Mouse (Mus musculus) G1E (cell line): Measurements from ENCODE around the gene Lnx2. TPM values are rescaled to one million over a fixed set of nuclear protein-coding genes. Genes with fewer than 3 reads are reported as not detected.

ENCODE experiments used
- ATAC-seq: 2 replicates; pipeline ENCODE4 v1.8.0; 2016; ENCODE audit warnings: mild to moderate bottlenecking; ENCODE audit not compliant: insufficient number of reproducible peaks, poor library complexity, low FRiP score, severe bottlenecking; ENCODE audit errors: extremely low read depth
- DNase-seq: peaks from one replicate; pipeline ENCODE4 v3.0.0; 2012; ENCODE audit warnings: low spot score
- H3K27me3 ChIP-seq: 2 replicates; pipeline ENCODE4 v1.6.1; 2012; ENCODE audit warnings: mild to moderate bottlenecking, low read length, inconsistent platforms; ENCODE audit not compliant: insufficient read depth
- H3K36me3 ChIP-seq: replicated peaks from 2 replicates; pipeline ENCODE3; 2012; ENCODE audit warnings: mild to moderate bottlenecking, inconsistent platforms
- H3K4me1 ChIP-seq: 2 replicates; pipeline ENCODE4 v1.6.1; 2012; ENCODE audit warnings: low read depth, low read length, inconsistent platforms, mixed read lengths; ENCODE audit not compliant: insufficient read depth
- H3K4me3 ChIP-seq: 2 replicates; pipeline ENCODE4 v1.5.1; 2012; ENCODE audit warnings: low read depth, mild to moderate bottlenecking, inconsistent platforms, low read length, moderate library complexity, mixed read lengths
- H3K9me3 ChIP-seq: replicated peaks from 2 replicates; pipeline ENCODE4 v1.6.1; 2012; ENCODE audit warnings: inconsistent platforms
- CTCF ChIP-seq: IDR thresholded peaks from 2 replicates; pipeline ENCODE4 v1.5.1; 2012; ENCODE audit warnings: low read depth, low read length, inconsistent platforms, mixed read lengths
- GATA1 ChIP-seq: IDR thresholded peaks from 2 replicates; pipeline ENCODE4 v1.6.1; 2012; ENCODE audit warnings: borderline replicate concordance, low read length, inconsistent platforms, mixed read lengths
- GATA2 ChIP-seq: IDR thresholded peaks from 2 replicates; pipeline ENCODE4 v1.6.1; 2012; ENCODE audit warnings: low read depth, low read length, inconsistent platforms, borderline replicate concordance
- POLR2AphosphoS5 ChIP-seq: IDR thresholded peaks from 2 replicates; pipeline ENCODE4 v1.6.1; 2012; ENCODE audit warnings: low read depth, low read length, inconsistent platforms; ENCODE audit not compliant: insufficient replicate concordance
- TAL1 ChIP-seq: conservative IDR thresholded peaks from 2 replicates; pipeline ENCODE4 v1.6.1; 2012; ENCODE audit warnings: low read depth, low read length, inconsistent platforms, mixed read lengths
- polyA plus RNA-seq: library from polyadenylated mRNA; stranded (reverse); fragments of >175 nt; gene quantifications from 2 replicates; pipeline ENCODE4 v1.2.3, GENCODE M21; 2012
- total RNA-seq, 2 experiments: library from RNA; stranded (forward) in 1 of 2; stranded (reverse) in 1 of 2; fragments of 200-1000 nt in 1 of 2; fragments of >200 nt in 1 of 2; fragmentation: Nextera tagmentation in 1 of 2; gene quantifications; 2 replicates each; pipeline ENCODE4 v1.2.3; 2014 to 2017

Lnx2 gene
- total and polyA plus RNA-seq, 3 experiments = 13.1 to 28.4 (median 18.8) TPM

- Histone ChIP-seq H3K27me3 (no peaks in the 10 kb centered on the region), H3K4me1 (peaks cover 2% of the 10 kb centered on the region; the same call in 1 of the 2 replicates), H3K36me3 (peaks cover 89% of the 10 kb centered on the region), H3K4me3 (no peak overlapping the region), H3K9me3 (no peaks in the 10 kb centered on the region)
- ATAC-seq = no peak
- DNase-seq = no peak
- TF ChIP-seq POLR2AphosphoS5 = no peak
- no peak for TF ChIP-seq GATA2
- TF ChIP-seq TAL1 = no peak
- no peak for TF ChIP-seq GATA1
- TF ChIP-seq CTCF = no peak
Observed at GRCm38 (mm10) chr5:147020579-147020978, 55.8 kb downstream of the Lnx2 start.

GRCm38 (mm10) chr5:147018761-147019160 lies 57.6 kb downstream of the Lnx2 start:
- ATAC-seq (no peak), DNase-seq (no peak)
- no peak for TF ChIP-seq POLR2AphosphoS5
- TF ChIP-seq CTCF = no peak
- no peak for TF ChIP-seq GATA2
- no peak for TF ChIP-seq GATA1
- no peak for TF ChIP-seq TAL1
- Histone ChIP-seq H3K27me3 (no peaks in the 10 kb centered on the region), H3K4me3 (no peak overlapping the region), H3K4me1 (peaks cover 2% of the 10 kb centered on the region; the same call in 1 of the 2 replicates), H3K9me3 (no peaks in the 10 kb centered on the region), H3K36me3 (peaks cover 71% of the 10 kb centered on the region)

- Histone ChIP-seq H3K4me3 (no peak overlapping the region), H3K4me1 (peaks cover 2% of the 10 kb centered on the region; the same call in 1 of the 2 replicates), H3K36me3 (peaks cover 58% of the 10 kb centered on the region), H3K27me3 (peaks cover 4% of the 10 kb centered on the region), H3K9me3 (no peaks in the 10 kb centered on the region)
- no peak for TF ChIP-seq POLR2AphosphoS5
- DNase-seq = no peak
- ATAC-seq = no peak
Observed at GRCm38 (mm10) chr5:147017526-147017925, 58.9 kb downstream of the Lnx2 start.

GRCm38 (mm10) chr5:147016622-147017021 lies 59.8 kb downstream of the Lnx2 start:
- no peaks in the 10 kb centered on the region for H3K9me3 ChIP-seq
- H3K4me1 ChIP-seq = peaks cover 1% of the 10 kb centered on the region; the same call in 1 of the 2 replicates
- TF ChIP-seq CTCF (no peak), GATA1 (no peak), GATA2 (no peak), POLR2AphosphoS5 (no peak), TAL1 (no peak)
- H3K36me3 ChIP-seq = peaks cover 49% of the 10 kb centered on the region
- H3K4me3 ChIP-seq = no peak overlapping the region
- ATAC-seq = no peak
- H3K27me3 ChIP-seq = peaks cover 7% of the 10 kb centered on the region
- no peak for DNase-seq

- H3K4me1 ChIP-seq = no peaks in the 10 kb centered on the region
- ATAC-seq = peak; percentile 22; the same call in 1 of the 2 replicates
Observed at GRCm38 (mm10) chr5:147015191-147015590, 61.2 kb downstream of the Lnx2 start.

GRCm38 (mm10) chr5:147013845-147014244 lies 62.5 kb downstream of the Lnx2 start:
- no peak for TF ChIP-seq GATA1
- TF ChIP-seq CTCF = no peak
- no peak for TF ChIP-seq TAL1
- no peak for TF ChIP-seq GATA2
- TF ChIP-seq POLR2AphosphoS5 = no peak
- DNase-seq (no peak), ATAC-seq (no peak)
- Histone ChIP-seq H3K4me3 (no peak overlapping the region), H3K4me1 (no peaks in the 10 kb centered on the region), H3K9me3 (no peaks in the 10 kb centered on the region), H3K36me3 (peaks cover 25% of the 10 kb centered on the region), H3K27me3 (peaks cover 12% of the 10 kb centered on the region)

More at GRCm38 (mm10) chr5:147015191-147015590, 61.2 kb downstream of the Lnx2 start:
- peaks cover 12% of the 10 kb centered on the region for H3K27me3 ChIP-seq
- TF ChIP-seq GATA2 = no peak
- no peak for TF ChIP-seq POLR2AphosphoS5
- TF ChIP-seq TAL1 = no peak
- no peak for TF ChIP-seq CTCF
- TF ChIP-seq GATA1 = no peak
- H3K9me3 ChIP-seq = no peaks in the 10 kb centered on the region
- no peak overlapping the region for H3K4me3 ChIP-seq
- peaks cover 37% of the 10 kb centered on the region for H3K36me3 ChIP-seq
- no peak for DNase-seq

- peaks cover 5% of the 10 kb centered on the region for H3K36me3 ChIP-seq
- H3K9me3 ChIP-seq = no peaks in the 10 kb centered on the region
- H3K4me3 ChIP-seq = no peak overlapping the region
- no peak for DNase-seq
- no peaks in the 10 kb centered on the region for H3K4me1 ChIP-seq
- peaks cover 15% of the 10 kb centered on the region for H3K27me3 ChIP-seq
- TF ChIP-seq GATA2 (no peak), TAL1 (no peak), CTCF (no peak), POLR2AphosphoS5 (no peak), GATA1 (no peak)
- ATAC-seq = no peak
Observed at GRCm38 (mm10) chr5:147011333-147011732, 65.1 kb downstream of the Lnx2 start.
